8 mouse cellular contexts compared by ENCODE assay signal in genomic region chr8:119782715-119783114, GRCm38 (mm10). TPM values are rescaled to one million over a fixed set of nuclear protein-coding genes. Genes with fewer than 3 reads are reported as not detected.
DNase-seq lines count a peak whose midpoint lies in the region; ATAC-seq and TF ChIP-seq lines count a peak whose summit lies in the region.

No protein-coding gene starts in this region.

- H3K79me2 ChIP-seq in MEL (ENCODE audit: control insufficient read depth, insufficient read depth, low read length, poor library complexity), result peaks cover 2% of the 10 kb centered on the region; the same call in 1 of the 2 replicates

- peaks cover 38% of the 10 kb centered on the region for H3K27me3 ChIP-seq in heart, embryonic 10.5 days (ENCODE audit: insufficient read depth, poor library complexity, severe bottlenecking)
- H3K27me3 ChIP-seq in MEL (ENCODE audit: control insufficient read depth in 1 of 2, insufficient read depth in 2 of 2, low read length in 2 of 2), result no peaks in the 10 kb centered on the region

- peak in 1 of 2 experiments; percentile 32; a peak in 1 of 4 replicates for TF ChIP-seq EP300 in MEL (IDR thresholded peaks at IDR 0.05; ENCODE audit: low read depth in 1 of 2, low read length in 2 of 2)

- WGBS in heart, embryonic 10.5 days, result 4% methylated on average over 5 of the region's 5 CpGs

- no peaks in the 10 kb centered on the region for H3K36me3 ChIP-seq in heart, embryonic 10.5 days
- H3K36me3 ChIP-seq in MEL (ENCODE audit: control insufficient read depth in 1 of 2, insufficient read depth in 2 of 2, low read length in 2 of 2), result peaks cover 0 to 8% of the 10 kb centered on the region in 2 experiments; a peak in 2 of 4 replicates

- DNase-seq in heart, adult 18-20 months, result peak; percentile 78 to 87
- DNase-seq in heart, embryonic 10.5 days (ENCODE audit: low spot score), result no peak
- peak; percentile 89 for DNase-seq in MEL (ENCODE audit: low read depth, low spot score)
- peak; percentile 91 to 92 for DNase-seq in cerebellum, postnatal 10 days
- DNase-seq in heart, adult 8-10 months (ENCODE audit: low spot score), result peak; percentile 76
- DNase-seq in left cerebral cortex, adult 8-10 months (ENCODE audit: low spot score in 2 of 2), result peak; percentile 59 to 67
- peak; percentile 70 to 86 for DNase-seq in thymus, postnatal 10 days (ENCODE audit: low spot score in 2 of 2)

- H3K9me3 ChIP-seq in heart, embryonic 10.5 days, result no peaks in the 10 kb centered on the region
- no peaks in the 10 kb centered on the region for H3K9me3 ChIP-seq in MEL (replicated peaks; ENCODE audit: insufficient read depth, low read length)

- TF ChIP-seq RAD21 in MEL (IDR thresholded peaks at IDR 0.05; ENCODE audit: low read depth, low read length), result peak; percentile 99

- H3K4me3 ChIP-seq in heart, embryonic 10.5 days, result no peak overlapping the region
- H3K4me3 ChIP-seq in MEL (ENCODE audit: control insufficient read depth in 1 of 2, insufficient read depth in 1 of 2, low read depth in 2 of 2, low read length in 2 of 2), result no peak overlapping the region

- H3K9ac ChIP-seq in MEL (ENCODE audit: control insufficient read depth, low read depth, low read length, poor library complexity, severe bottlenecking), result peak overlapping the region; percentile 31; the same call in 1 of the 2 replicates

- peaks cover 44% of the 10 kb centered on the region for H3K4me1 ChIP-seq in heart, embryonic 10.5 days
- peaks cover 8 to 34% of the 10 kb centered on the region in 2 experiments for H3K4me1 ChIP-seq in MEL (ENCODE audit: control insufficient read depth in 1 of 2, insufficient read depth in 2 of 2, low read length in 2 of 2)

- no peak for TF ChIP-seq POLR2A in MEL (IDR thresholded peaks at IDR 0.05; ENCODE audit: control insufficient read depth in 1 of 2, insufficient read depth in 1 of 2, low read depth in 1 of 2, low read length in 2 of 2, poor library complexity in 1 of 2)

- peak; percentile 23; the same call in 1 of the 2 replicates for ATAC-seq in neutrophil, adult 5-6 weeks (ENCODE audit: extremely low read depth, insufficient number of reproducible peaks, low FRiP score, poor library complexity, severe bottlenecking)

- TF ChIP-seq CTCF in MEL (IDR thresholded peaks at IDR 0.05 in 2 of 3, conservative IDR thresholded peaks at IDR 0.05 in 1 of 3; ENCODE audit: control insufficient read depth in 1 of 3, insufficient read depth in 1 of 3, low read depth in 2 of 3, low read length in 3 of 3, poor library complexity in 1 of 3, severe bottlenecking in 1 of 3), result peak; percentile 83 to 99 (median 96)

- no peak overlapping the region for H3K27ac ChIP-seq in heart, embryonic 10.5 days
- peak overlapping the region; percentile 6; the same call in 1 of the 2 replicates for H3K27ac ChIP-seq in MEL (ENCODE audit: control insufficient read depth, low read depth, low read length)

TF ChIP-seq in MEL, 35 proteins besides CTCF, POLR2A, EP300 and RAD21:
- TF ChIP-seq TBP (IDR thresholded peaks at IDR 0.05; ENCODE audit: low read depth, low read length) (peak; percentile 72; the same call in 1 of the 2 replicates), ELF1 (IDR thresholded peaks at IDR 0.05; ENCODE audit: low read depth, low read length) (peak; percentile 77), CHD2 (IDR thresholded peaks at IDR 0.05; ENCODE audit: low read length) (no peak), SIN3A (IDR thresholded peaks at IDR 0.05; ENCODE audit: low read length) (peak; percentile 77), MXI1 (IDR thresholded peaks at IDR 0.05; ENCODE audit: low read depth, low read length) (peak; percentile 67), UBTF (IDR thresholded peaks at IDR 0.05; ENCODE audit: borderline replicate concordance, insufficient read depth, low read depth, low read length) (no peak), NRF1 (IDR thresholded peaks at IDR 0.05; ENCODE audit: insufficient read depth, low read depth, low read length, poor library complexity, severe bottlenecking) (0 out of 2 replicates have a peak, but pooled peaks have one; percentile 16), HCFC1 (IDR thresholded peaks at IDR 0.05; ENCODE audit: low read depth, low read length) (no peak), MYB (IDR thresholded peaks at IDR 0.05; ENCODE audit: low read depth, low read length) (no peak), GABPA (IDR thresholded peaks at IDR 0.05; ENCODE audit: low read depth, low read length) (no peak), USF1 (IDR thresholded peaks at IDR 0.05; ENCODE audit: low read depth, low read length) (peak; percentile 29; the same call in 1 of the 2 replicates), MYC (IDR thresholded peaks at IDR 0.05; ENCODE audit: low read depth, low read length) (0 out of 2 replicates have a peak, but pooled peaks have one; percentile 31), POLR2AphosphoS2 (IDR thresholded peaks at IDR 0.05; ENCODE audit: low read length) (no peak), MAFK (IDR thresholded peaks at IDR 0.05; ENCODE audit: borderline replicate concordance, low read depth, low read length) (no peak), ZMIZ1 (IDR thresholded peaks at IDR 0.05; ENCODE audit: low read depth, low read length) (no peak; the same call in 1 of the 2 replicates), MAX (IDR thresholded peaks at IDR 0.05; ENCODE audit: low read length) (0 out of 2 replicates have a peak, but pooled peaks have one; percentile 51), ZKSCAN1 (IDR thresholded peaks at IDR 0.05; ENCODE audit: low read depth, low read length) (no peak), MAZ (IDR thresholded peaks at IDR 0.05; ENCODE audit: low read depth, low read length) (no peak), ZNF384 (IDR thresholded peaks at IDR 0.05; ENCODE audit: low read depth, low read length) (peak; percentile 84), USF2 (IDR thresholded peaks at IDR 0.05; ENCODE audit: borderline replicate concordance in 1 of 2, insufficient read depth in 1 of 2, low read depth in 1 of 2, low read length in 2 of 2) (no peak), ETS1 (IDR thresholded peaks at IDR 0.05; ENCODE audit: low read depth, low read length) (no peak), BHLHE40 (IDR thresholded peaks at IDR 0.05; ENCODE audit: borderline replicate concordance, low read depth, low read length) (no peak), POLR2AphosphoS5 (IDR thresholded peaks at IDR 0.05; ENCODE audit: borderline replicate concordance, low read depth, low read length) (no peak), KAT2A (conservative IDR thresholded peaks at IDR 0.05; ENCODE audit: low read depth, low read length) (no peak), NELFE (IDR thresholded peaks at IDR 0.05; ENCODE audit: low read depth, low read length) (no peak), RCOR1 (IDR thresholded peaks at IDR 0.05; ENCODE audit: low read depth, low read length) (no peak), E2F4 (IDR thresholded peaks at IDR 0.05; ENCODE audit: borderline replicate concordance, low read depth, low read length) (no peak), SMC3 (IDR thresholded peaks at IDR 0.05; ENCODE audit: low read depth, low read length) (peak; percentile 100), TAL1 (IDR thresholded peaks at IDR 0.05; ENCODE audit: low read length) (no peak), MEF2A (IDR thresholded peaks at IDR 0.05; ENCODE audit: extremely low read depth, insufficient replicate concordance, low read depth, low read length, poor library complexity, severe bottlenecking) (no peak), ZC3H11A (IDR thresholded peaks at IDR 0.05; ENCODE audit: low read depth, low read length) (peak; percentile 100), GATA1 (IDR thresholded peaks at IDR 0.05; ENCODE audit: low read depth, low read length) (no peak), TCF12 (IDR thresholded peaks at IDR 0.05; ENCODE audit: low read depth, low read length) (no peak), JUND (IDR thresholded peaks at IDR 0.05; ENCODE audit: low read depth, low read length) (no peak), CHD1 (IDR thresholded peaks at IDR 0.05; ENCODE audit: low read depth, low read length) (no peak)

RNA-seq across cellular contexts. Expression of gene Tldc1, which starts 4.5 kb away (rescaled TPM):
- 10 to 100 TPM; 11.5 to 14.2 TPM for total RNA-seq in heart, adult 18-20 months (2021)
- 14.5 and 19.8 TPM in 2 replicates for polyA plus RNA-seq in heart, embryonic 10.5 days (2016; fragmentation: Nextera tagmentation; extraction: Ambion mirVana)
- total RNA-seq in MEL (2012; rRNA removed), result 13.4 and 16.4 TPM in 2 replicates
- 10 to 100 TPM in 1 of 2 experiments, not detected in 1; 16.1 TPM for polyA plus RNA-seq in MEL (2012; ENCODE audit: insufficient read depth in 1 of 2, insufficient read length in 2 of 2, low read depth in 1 of 2, low replicate concordance in 2 of 2, missing spikeins in 1 of 2)
- 10 to 100 TPM; 11.3 to 14.3 (median 12.1) TPM for total RNA-seq in heart, adult 8-10 months (2022)
- 10 to 100 TPM; 12.8 to 14.2 (median 13.6) TPM for total RNA-seq in left cerebral cortex, adult 8-10 months (2022)
- 4.1 and 4.2 TPM in 2 replicates for total RNA-seq in neutrophil, adult 5-6 weeks (2017)

RNA-seq across cellular contexts. Expression of gene Cotl1, which starts 57.6 kb away (rescaled TPM):
- total RNA-seq in heart, adult 18-20 months (2021), result 10 to 100 TPM; 16.7 to 22.9 TPM
- 55.7 and 62.0 TPM in 2 replicates for polyA plus RNA-seq in heart, embryonic 10.5 days (2016; fragmentation: Nextera tagmentation; extraction: Ambion mirVana)
- total RNA-seq in MEL (2012; rRNA removed), result 60.5 and 70.3 TPM in 2 replicates
- polyA plus RNA-seq in MEL (2012; ENCODE audit: insufficient read depth in 1 of 2, insufficient read length in 2 of 2, low read depth in 1 of 2, low replicate concordance in 2 of 2, missing spikeins in 1 of 2), result 100 to 1,000 TPM in 1 of 2 experiments, not detected in 1; 114 TPM
- 10 to 100 TPM in 3 of 4 experiments, 1 to 10 TPM in 1; 9.6 to 26.9 (median 11.3) TPM for total RNA-seq in heart, adult 8-10 months (2022)
- total RNA-seq in left cerebral cortex, adult 8-10 months (2022), result 100 to 1,000 TPM in 1 of 4 experiments, 10 to 100 TPM in 3; 52.1 to 105 (median 68.9) TPM
- 348 and 428 TPM in 2 replicates for total RNA-seq in neutrophil, adult 5-6 weeks (2017)
